17 mouse cellular contexts compared by ENCODE assay signal in genomic region chr16:57329028-57329427, GRCm38 (mm10). TPM values are rescaled to one million over a fixed set of nuclear protein-coding genes. Genes with fewer than 3 reads are reported as not detected.
DNase-seq lines count a peak whose midpoint lies in the region; ATAC-seq and TF ChIP-seq lines count a peak whose summit lies in the region.
"Had no signal": no experiment of that assay in that cellular context is flagged by ENCODE, and none has a peak within 500 bp of the region (broad histone marks: within the 10 kb centered on the region; RNA-seq: fewer than 3 reads in every experiment).

No protein-coding gene starts in this region.

- CTCF ChIA-PET in Patski (lab: Charles Lee): interaction anchor here (1.0 to 1.9 kb wide), 2 partner anchors 11 to 47 kb away, joined by 3 to 5 read pairs; no protein-coding TSS in a partner anchor

- POLR2A ChIA-PET in Patski (lab: Charles Lee): no interaction called here

- H3K27me3 ChIP-seq in kidney, embryonic 14.5 days (ENCODE audit: control insufficient read depth, insufficient read depth, low read length): no peaks in the 10 kb centered on the region
- no peaks in the 10 kb centered on the region for H3K27me3 ChIP-seq in Patski
- H3K27me3 ChIP-seq in embryonic facial prominence, embryonic 15.5 days: no peaks in the 10 kb centered on the region
- no peaks in the 10 kb centered on the region for H3K27me3 ChIP-seq in liver, postnatal 0 days (ENCODE audit: insufficient read depth, low read length)

- no peak overlapping the region for H3K4me2 ChIP-seq in kidney, embryonic 14.5 days (replicated peaks; ENCODE audit: low read depth, low read length)
- H3K4me2 ChIP-seq in embryonic facial prominence, embryonic 15.5 days (replicated peaks): no peak overlapping the region
- no peak overlapping the region for H3K4me2 ChIP-seq in liver, postnatal 0 days (ENCODE audit: low read depth, low read length)
- H3K4me2 ChIP-seq: hindbrain, embryonic 14.5 days had no signal

- in situ Hi-C loops in Patski (cut with MboI; ENCODE audit: low pct_unique_long_range_greater_than_20kb): no loop called here

- peak overlapping the region; percentile 24; the same call in 1 of the 2 replicates for H3K27ac ChIP-seq in kidney, embryonic 14.5 days (ENCODE audit: low read depth, low read length)
- H3K27ac ChIP-seq in embryonic facial prominence, embryonic 15.5 days (replicated peaks): 0 out of 2 replicates have a peak overlapping the region, but pooled peaks have one; percentile 44
- H3K27ac ChIP-seq in liver, postnatal 0 days (ENCODE audit: low read depth): no peak overlapping the region
- H3K27ac ChIP-seq: forebrain, embryonic 10.5 days; hindbrain, embryonic 14.5 days had no signal

- TF ChIP-seq EP300 in liver, postnatal 0 days (IDR thresholded peaks at IDR 0.05; ENCODE audit: low read depth): no peak

- WGBS in kidney, embryonic 14.5 days: 51% methylated on average over 8 of the region's 8 CpGs
- WGBS in embryonic facial prominence, embryonic 15.5 days: 55% methylated on average over 8 of the region's 8 CpGs
- WGBS in liver, postnatal 0 days (ENCODE audit: insufficient replicate concordance): 73% methylated on average over 8 of the region's 8 CpGs

- no peaks in the 10 kb centered on the region for H3K4me1 ChIP-seq in kidney, embryonic 14.5 days (ENCODE audit: control insufficient read depth, insufficient read depth, low read length)
- 0 out of 2 replicates have a peak, but pooled peaks cover 2% of the 10 kb centered on the region for H3K4me1 ChIP-seq in embryonic facial prominence, embryonic 15.5 days
- H3K4me1 ChIP-seq in liver, postnatal 0 days (ENCODE audit: insufficient read depth): no peaks in the 10 kb centered on the region

- no peaks in the 10 kb centered on the region for H3K36me3 ChIP-seq in kidney, embryonic 14.5 days (ENCODE audit: control insufficient read depth, insufficient read depth, low read length)
- no peaks in the 10 kb centered on the region for H3K36me3 ChIP-seq in embryonic facial prominence, embryonic 15.5 days
- no peaks in the 10 kb centered on the region for H3K36me3 ChIP-seq in liver, postnatal 0 days (replicated peaks; ENCODE audit: insufficient read depth, low read length)
- H3K36me3 ChIP-seq: forebrain, embryonic 10.5 days; G1E had no signal

- TF ChIP-seq CTCF in Patski (IDR thresholded peaks at IDR 0.05): no peak
- TF ChIP-seq CTCF in liver, postnatal 0 days (IDR thresholded peaks at IDR 0.05; ENCODE audit: low read depth): no peak

- no peak overlapping the region for H3K9ac ChIP-seq in kidney, embryonic 14.5 days (ENCODE audit: low read depth, low read length)
- H3K9ac ChIP-seq in embryonic facial prominence, embryonic 15.5 days: no peak overlapping the region
- H3K9ac ChIP-seq in liver, postnatal 0 days (replicated peaks): no peak overlapping the region
- H3K9ac ChIP-seq: hindbrain, embryonic 14.5 days had no signal

- no peak for DNase-seq in kidney, postnatal 10 days
- DNase-seq in Patski (ENCODE audit: low read depth, low spot score): peak; percentile 86
- peak; percentile 19 for DNase-seq in heart, postnatal 4 days
- DNase-seq in liver, postnatal 0 days: no peak
- DNase-seq: adrenal gland, postnatal 25 days; cerebellum, postnatal 14 days; gastrocnemius, postnatal 14 days; midbrain, embryonic 14.5 days; thymus, adult 18-20 months had no signal

- peak; percentile 30; the same call in 1 of the 2 replicates for ATAC-seq in kidney, embryonic 14.5 days (ENCODE audit: low FRiP score, low TSS enrichment)
- peak; percentile 96 for ATAC-seq in Patski
- ATAC-seq in embryonic facial prominence, embryonic 15.5 days (ENCODE audit: insufficient number of reproducible peaks, low FRiP score, low TSS enrichment, low read depth): no peak
- no peak for ATAC-seq in liver, postnatal 0 days
- no peak for ATAC-seq in activated CD4-positive, CD25-positive, alpha-beta regulatory T cell, adult 4 months
- ATAC-seq: intestine, postnatal 0 days had no signal

- no peak overlapping the region for H3K4me3 ChIP-seq in kidney, embryonic 14.5 days (ENCODE audit: low read length)
- H3K4me3 ChIP-seq in embryonic facial prominence, embryonic 15.5 days (replicated peaks): no peak overlapping the region
- H3K4me3 ChIP-seq in liver, postnatal 0 days (ENCODE audit: low read depth, low read length): no peak overlapping the region
- H3K4me3 ChIP-seq: forebrain, embryonic 10.5 days had no signal

- no peaks in the 10 kb centered on the region for H3K9me3 ChIP-seq in kidney, embryonic 14.5 days (ENCODE audit: control insufficient read depth, low read length)
- H3K9me3 ChIP-seq in embryonic facial prominence, embryonic 15.5 days (replicated peaks): no peaks in the 10 kb centered on the region
- H3K9me3 ChIP-seq in liver, postnatal 0 days (ENCODE audit: low read length): no peaks in the 10 kb centered on the region
- H3K9me3 ChIP-seq: forebrain, embryonic 10.5 days; G1E had no signal

RNA-seq across cellular contexts. Expression of gene Filip1l, which starts 23.9 kb away (rescaled TPM):
- polyA plus RNA-seq in kidney, embryonic 14.5 days (2014; fragmentation: Nextera tagmentation; extraction: Ambion mirVana): 16.3 and 21.1 TPM in 2 replicates
- polyA plus RNA-seq in Patski (2021): 116 TPM
- polyA plus RNA-seq in embryonic facial prominence, embryonic 15.5 days (2015; fragmentation: Nextera tagmentation; extraction: Ambion mirVana): 25.9 and 29.4 TPM in 2 replicates
- total RNA-seq in heart, postnatal 4 days (2021): 10 to 100 TPM; 61.2 to 63.6 TPM
- 5.5 and 6.2 TPM in 2 replicates for polyA plus RNA-seq in liver, postnatal 0 days (2015; fragmentation: Nextera tagmentation; extraction: Ambion mirVana)
- 10 to 100 TPM; 14.0 to 14.3 TPM for polyA plus RNA-seq in activated CD4-positive, CD25-positive, alpha-beta regulatory T cell, adult 4 months (2017; shearing (Covaris generic))

RNA-seq across cellular contexts. Expression of gene Tmem30c, which starts 36.4 kb away (rescaled TPM):
- 0.09 and 0.41 TPM in 2 replicates for polyA plus RNA-seq in kidney, embryonic 14.5 days (2014; fragmentation: Nextera tagmentation; extraction: Ambion mirVana)
- polyA plus RNA-seq in Patski (2021): not detected
- 0.05 TPM in 1 of 2 replicates, not detected in the other for polyA plus RNA-seq in embryonic facial prominence, embryonic 15.5 days (2015; fragmentation: Nextera tagmentation; extraction: Ambion mirVana)
- not detected for total RNA-seq in heart, postnatal 4 days (2021)
- polyA plus RNA-seq in liver, postnatal 0 days (2015; fragmentation: Nextera tagmentation; extraction: Ambion mirVana): not detected in 2 replicates
- polyA plus RNA-seq in activated CD4-positive, CD25-positive, alpha-beta regulatory T cell, adult 4 months (2017; shearing (Covaris generic)): not detected
- total RNA-seq: adrenal gland, postnatal 25 days; gastrocnemius, postnatal 14 days; liver, adult 2 months had no signal
- polyA plus RNA-seq: forebrain, embryonic 10.5 days; G1E; intestine, postnatal 0 days; liver, adult 2 months had no signal

Comparison
In these comparisons a context has a peak if more than half of its experiments do, and no peak if none do; other contexts are left out.
1. ATAC-seq: peak in kidney, embryonic 14.5 days (single experiment) and Patski (single experiment); none in embryonic facial prominence, embryonic 15.5 days (single experiment), liver, postnatal 0 days (single experiment) and activated CD4-positive, CD25-positive, alpha-beta regulatory T cell, adult 4 months (single experiment).
2. DNase-seq: peak in Patski (single experiment) and heart, postnatal 4 days (single experiment); none in kidney, postnatal 10 days (single experiment) and liver, postnatal 0 days (single experiment).